Mouse (Mus musculus) testis, adult 2 months (tissue): ENCODE data around the gene Gm20721. TPM values are rescaled to one million over a fixed set of nuclear protein-coding genes. Genes with fewer than 3 reads are reported as not detected.
"Not testable (repeated sequence)": the region's sequence is repeated elsewhere in the genome, so short reads cannot be mapped to it uniquely, and the experiment has no call there.

ENCODE experiments used
- H3K27ac ChIP-seq: fragments of 200-500 bp; 2 replicates; pipeline ENCODE4 v1.5.1; 2012; ENCODE audit warnings: low read depth, low read length; ENCODE audit not compliant: control insufficient read depth, insufficient read depth
- H3K27me3 ChIP-seq: fragments of 200-500 bp; 2 replicates; pipeline ENCODE4 v1.6.1; 2012; ENCODE audit warnings: mild to moderate bottlenecking, low read length, moderate library complexity; ENCODE audit not compliant: control insufficient read depth, insufficient read depth
- H3K36me3 ChIP-seq: fragments of 200-500 bp; 2 replicates; pipeline ENCODE4 v1.6.1; 2012; ENCODE audit warnings: mild to moderate bottlenecking, low read length; ENCODE audit not compliant: control insufficient read depth, insufficient read depth
- H3K4me1 ChIP-seq: fragments of 200-500 bp; 2 replicates; pipeline ENCODE4 v1.6.1; 2012; ENCODE audit warnings: low read length; ENCODE audit not compliant: control insufficient read depth, insufficient read depth
- H3K4me3 ChIP-seq: fragments of 200-500 bp; 2 replicates; pipeline ENCODE4 v1.5.1; 2012; ENCODE audit warnings: low read depth, mild to moderate bottlenecking, low read length, moderate library complexity, mixed read lengths; ENCODE audit not compliant: control insufficient read depth
- CTCF ChIP-seq: fragments of 200-500 bp; IDR thresholded peaks from 2 replicates; pipeline ENCODE4 v1.5.1; 2012; ENCODE audit warnings: low read depth, mild to moderate bottlenecking, inconsistent platforms, low read length, moderate library complexity; ENCODE audit not compliant: control insufficient read depth, insufficient read depth, insufficient replicate concordance
- POLR2A ChIP-seq: fragments of 200-500 bp; IDR thresholded peaks from 2 replicates; pipeline ENCODE4 v1.6.1; 2012; ENCODE audit warnings: low read depth, mild to moderate bottlenecking, inconsistent platforms, low read length, moderate library complexity; ENCODE audit not compliant: control insufficient read depth
- polyA plus RNA-seq: library from polyadenylated mRNA; depleted of rRNA; stranded (reverse); fragments of >200 nt; gene quantifications from 2 replicates; pipeline ENCODE4 v1.2.3, GENCODE M21; 2012; rRNA removed

Gene Gm20721
- not detected in 2 replicates for polyA plus RNA-seq

- no peak within 1 kb of the TSS for H3K27ac ChIP-seq
- no peaks in the 10 kb centered on the region for H3K36me3 ChIP-seq
- no peak for TF ChIP-seq CTCF
- no peak for TF ChIP-seq POLR2A
- H3K4me1 ChIP-seq: peaks cover 18% of the 10 kb centered on the region
- no peak within 1 kb of the TSS for H3K4me3 ChIP-seq
- no peaks in the 10 kb centered on the region for H3K27me3 ChIP-seq
Measured at GRCm38 (mm10) chr2:174346612-174346998, at the start of gene Gm20721. Gene Gm20721, minus strand, starts transcription at chr2:174346712.

DNA sequence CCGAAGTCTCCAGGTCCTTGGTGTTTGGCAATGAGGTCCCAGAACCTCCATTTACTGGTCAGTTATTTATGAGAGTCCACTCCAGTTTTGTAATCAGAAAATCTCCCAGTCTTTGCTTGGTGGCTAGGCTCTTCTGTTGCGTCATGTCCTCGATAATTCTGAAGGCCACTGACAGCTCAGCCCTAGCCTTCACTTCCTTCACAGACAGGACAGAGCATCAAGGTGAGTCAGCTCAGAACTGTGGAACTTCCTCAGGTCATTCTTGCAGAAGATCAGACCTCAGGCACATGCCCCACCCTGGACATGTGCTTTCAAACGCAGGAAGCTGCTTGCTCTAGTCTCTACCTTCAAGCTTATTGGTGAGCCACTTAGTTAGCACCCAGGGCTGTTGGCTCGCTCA, 46.9 kb upstream of the Gm20721 start:
- Histone ChIP-seq H3K4me3 (no peak overlapping the region), H3K36me3 (no peaks in the 10 kb centered on the region), H3K27me3 (no peaks in the 10 kb centered on the region), H3K27ac (no peak overlapping the region), H3K4me1 (peaks cover 2% of the 10 kb centered on the region; the same call in 1 of the 2 replicates)
- no peak for TF ChIP-seq CTCF

- no peaks in the 10 kb centered on the region for H3K36me3 ChIP-seq
- TF ChIP-seq CTCF: no peak
- TF ChIP-seq POLR2A: no peak
- H3K27ac ChIP-seq: no peak overlapping the region
- no peak overlapping the region for H3K4me3 ChIP-seq
- no peaks in the 10 kb centered on the region for H3K27me3 ChIP-seq
- H3K4me1 ChIP-seq: peaks cover 2% of the 10 kb centered on the region; the same call in 1 of the 2 replicates
Measured at GRCm38 (mm10) chr2:174392554-174392953, 46.0 kb upstream of the Gm20721 start.

DNA sequence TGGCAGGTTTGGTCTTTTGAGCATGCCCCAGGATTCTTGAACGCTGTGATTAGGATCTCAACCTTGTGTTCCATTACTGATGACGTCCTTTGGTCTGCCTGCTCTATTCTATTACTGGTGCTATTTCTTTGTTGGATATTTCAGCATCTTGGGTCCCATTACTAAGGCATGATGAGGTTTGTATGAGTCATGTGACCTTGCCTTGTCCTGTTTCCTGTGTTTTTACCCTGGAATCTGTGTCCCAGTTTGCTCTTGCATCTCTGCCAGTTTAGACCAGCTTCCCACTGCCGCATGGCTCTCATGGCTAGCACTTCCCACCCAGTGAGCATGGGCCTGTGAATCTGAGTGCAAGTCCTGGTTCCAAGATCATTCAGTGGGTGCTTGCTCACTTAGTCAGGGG, 45.4 kb upstream of the Gm20721 start:
- Histone ChIP-seq H3K4me1 (peaks cover 2% of the 10 kb centered on the region; the same call in 1 of the 2 replicates), H3K27ac (no peak overlapping the region), H3K4me3 (no peak overlapping the region), H3K27me3 (no peaks in the 10 kb centered on the region), H3K36me3 (no peaks in the 10 kb centered on the region)
- TF ChIP-seq POLR2A (no peak), CTCF (no peak)

- no peak overlapping the region for H3K27ac ChIP-seq
- H3K4me1 ChIP-seq: no peaks in the 10 kb centered on the region
- H3K36me3 ChIP-seq: no peaks in the 10 kb centered on the region
- H3K27me3 ChIP-seq: no peaks in the 10 kb centered on the region
- no peak overlapping the region for H3K4me3 ChIP-seq
- TF ChIP-seq CTCF (no peak), POLR2A (no peak)
Measured at GRCm38 (mm10) chr2:174381021-174381420, 34.5 kb upstream of the Gm20721 start.

DNA sequence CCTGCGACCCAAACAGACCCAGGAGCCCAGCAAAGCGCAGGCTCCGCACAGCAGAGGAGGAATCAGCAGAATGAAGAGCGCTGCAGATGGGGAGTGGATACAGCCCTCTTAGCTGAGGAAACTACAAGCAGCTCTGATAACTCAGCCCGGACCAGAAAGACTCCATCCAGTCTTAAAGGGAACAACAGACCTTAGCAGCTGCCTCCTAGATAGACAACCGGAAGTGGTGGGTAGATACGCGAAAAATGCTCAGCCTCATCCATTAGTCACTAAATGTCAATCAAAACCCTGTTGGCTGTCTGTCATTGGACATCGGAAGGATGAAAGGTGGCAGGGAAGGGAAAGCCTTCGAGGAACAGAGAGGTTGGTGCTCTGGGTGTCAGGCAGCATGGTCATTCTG, 20.1 kb upstream of the Gm20721 start:
- H3K4me3 ChIP-seq: no peak overlapping the region
- TF ChIP-seq CTCF (no peak), POLR2A (no peak)
- no peak overlapping the region for H3K27ac ChIP-seq
- H3K4me1 ChIP-seq: no peaks in the 10 kb centered on the region
- H3K27me3 ChIP-seq: no peaks in the 10 kb centered on the region
- H3K36me3 ChIP-seq: no peaks in the 10 kb centered on the region

- TF ChIP-seq POLR2A: no peak
- Histone ChIP-seq H3K27me3 (no peaks in the 10 kb centered on the region), H3K4me1 (peaks cover 2% of the 10 kb centered on the region; the same call in 1 of the 2 replicates), H3K27ac (no peak overlapping the region), H3K4me3 (no peak overlapping the region), H3K36me3 (no peaks in the 10 kb centered on the region)
Measured at GRCm38 (mm10) chr2:174359656-174360055, 13.1 kb upstream of the Gm20721 start.

DNA sequence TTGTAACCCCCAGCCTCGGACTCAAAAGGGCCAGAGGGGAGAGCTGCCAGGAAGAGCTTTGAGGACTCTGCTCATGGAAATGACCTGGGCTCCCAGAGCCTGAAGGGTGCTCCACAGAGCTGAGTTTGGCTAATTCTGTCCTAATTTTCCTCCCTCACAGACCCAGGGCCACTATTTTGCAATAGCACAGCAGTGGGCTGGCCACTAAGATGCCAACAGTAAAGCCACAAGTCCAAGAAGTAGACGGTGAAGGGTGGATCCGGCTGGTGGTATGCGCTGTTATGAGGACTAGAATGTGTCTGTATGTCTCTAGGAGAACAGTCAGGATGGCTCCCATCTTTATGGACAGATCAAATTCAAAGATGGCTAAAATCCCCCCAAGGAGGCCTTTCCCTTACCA, 12.0 kb upstream of the Gm20721 start:
- H3K4me1 ChIP-seq: peaks cover 2% of the 10 kb centered on the region; the same call in 1 of the 2 replicates
- no peak overlapping the region for H3K27ac ChIP-seq
- H3K36me3 ChIP-seq: no peaks in the 10 kb centered on the region
- no peaks in the 10 kb centered on the region for H3K27me3 ChIP-seq
- no peak overlapping the region for H3K4me3 ChIP-seq
- TF ChIP-seq POLR2A (no peak), CTCF (no peak)

DNA sequence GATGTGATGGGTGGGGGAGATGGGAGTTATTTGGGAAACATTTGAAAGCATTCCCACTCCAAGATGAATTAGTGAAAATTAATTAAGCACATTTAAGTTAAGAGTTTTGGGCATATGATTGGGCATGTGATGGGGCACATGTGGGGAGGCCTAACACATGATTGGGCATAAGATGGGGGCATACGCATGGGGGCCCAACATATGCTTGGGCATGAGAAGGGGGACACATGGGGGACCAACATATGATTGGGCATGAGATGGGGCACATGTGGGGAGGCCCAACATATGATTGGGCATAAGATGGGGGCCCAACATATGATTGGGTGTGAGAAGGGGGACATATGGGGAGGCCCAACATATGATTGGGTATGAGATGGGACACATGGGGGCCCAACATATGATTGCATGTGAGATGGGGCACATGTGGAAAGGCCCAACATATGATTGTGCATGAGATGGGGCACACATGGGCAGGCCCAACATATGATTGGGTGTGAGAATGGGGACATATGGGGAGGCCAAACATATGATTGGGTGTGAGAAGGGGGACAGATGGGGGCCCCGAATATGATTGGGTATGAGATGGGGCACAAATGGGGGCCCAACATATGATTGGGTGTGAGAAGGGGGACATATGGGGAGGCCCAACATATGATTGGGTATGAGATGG, 622 bp upstream of the Gm20721 start:
- H3K4me3 ChIP-seq, H3K36me3 ChIP-seq, H3K27ac ChIP-seq, H3K27me3 ChIP-seq: not testable (repeated sequence)
- H3K4me1 ChIP-seq: peaks cover 18% of the 10 kb centered on the region
